Comparison of ENCODE assay signal across 18 mouse cellular contexts in the genomic region with DNA sequence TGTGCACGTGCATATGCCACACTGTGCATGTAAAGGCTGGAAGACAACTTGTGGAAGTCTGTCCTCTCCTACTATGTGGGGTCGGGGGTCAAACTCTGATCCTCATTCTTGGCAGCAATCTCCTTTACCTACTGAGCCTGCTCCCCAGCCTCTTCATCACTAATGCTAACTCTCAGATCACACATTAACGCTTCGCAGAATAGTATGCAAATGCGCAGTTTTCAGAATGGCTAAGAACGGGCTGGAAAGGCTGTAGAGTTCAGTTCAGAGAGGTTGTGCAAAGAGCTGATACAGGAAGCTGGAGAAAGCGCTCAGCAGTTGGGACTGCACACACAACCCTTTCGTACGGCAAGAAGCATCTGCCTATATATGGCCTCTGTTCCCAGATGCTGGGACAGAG. TPM values are rescaled to one million over a fixed set of nuclear protein-coding genes. Genes with fewer than 3 reads are reported as not detected.
DNase-seq lines count a peak whose midpoint lies in the region; TF ChIP-seq lines count a peak whose summit lies in the region.
"Had no signal": no experiment of that assay in that cellular context is flagged by ENCODE, and none has a peak within 500 bp of the region (broad histone marks: within the 10 kb centered on the region; RNA-seq: fewer than 3 reads in every experiment).

No protein-coding gene starts in this region.

- no peaks in the 10 kb centered on the region for H3K27me3 ChIP-seq in ES-Bruce4 (ENCODE audit: control insufficient read depth, insufficient read depth, low read length, poor library complexity, severe bottlenecking)
- H3K27me3 ChIP-seq: heart, embryonic 12.5 days; limb, embryonic 13.5 days; midbrain, embryonic 13.5 days had no signal

- H3K36me3 ChIP-seq in ES-Bruce4 (ENCODE audit: control insufficient read depth, insufficient read depth, low read length, poor library complexity, severe bottlenecking): no peaks in the 10 kb centered on the region
- H3K36me3 ChIP-seq: heart, embryonic 12.5 days; limb, embryonic 13.5 days; midbrain, embryonic 13.5 days had no signal

- no peak for DNase-seq in gastrocnemius, adult 2 months
- DNase-seq in gastrocnemius, postnatal 4 days (ENCODE audit: low spot score in 2 of 2): no peak
- DNase-seq in kidney, adult 8-10 months: peak; percentile 40 to 70
- DNase-seq in kidney, postnatal 14 days: no peak
- peak; percentile 21 for DNase-seq in naive thymus-derived CD4-positive, alpha-beta T cell, adult 2 months (ENCODE audit: low read depth)
- DNase-seq in lung, postnatal 4 days: no peak
- DNase-seq in left cerebral cortex, adult 11 months (ENCODE audit: low spot score): no peak
- DNase-seq: adrenal gland, adult 8-10 months; cerebellum, adult 9-11 months; gastrocnemius, postnatal 25 days had no signal

- no peak overlapping the region for H3K4me3 ChIP-seq in gastrocnemius, adult 2 months
- H3K4me3 ChIP-seq in ES-Bruce4 (ENCODE audit: low read depth, low read length): no peak overlapping the region
- H3K4me3 ChIP-seq: erythroblast, embryonic 14.5 days; heart, embryonic 12.5 days; limb, embryonic 13.5 days; midbrain, embryonic 13.5 days had no signal

- no peak for TF ChIP-seq POLR2A in ES-Bruce4 (IDR thresholded peaks at IDR 0.05; ENCODE audit: insufficient read depth, low read length)

- H3K4me1 ChIP-seq in ES-Bruce4 (ENCODE audit: control insufficient read depth, insufficient read depth, low read length): peaks cover 3% of the 10 kb centered on the region

- TF ChIP-seq CTCF in gastrocnemius, adult 2 months (IDR thresholded peaks at IDR 0.05): no peak
- no peak for TF ChIP-seq CTCF in ES-Bruce4 (IDR thresholded peaks at IDR 0.05; ENCODE audit: low read depth, low read length)

- 0 out of 2 replicates have a peak overlapping the region, but pooled peaks have one; percentile 31 for H3K27ac ChIP-seq in gastrocnemius, adult 2 months
- H3K27ac ChIP-seq in ES-Bruce4 (ENCODE audit: insufficient read depth, low read length): peak overlapping the region; percentile 97
- H3K27ac ChIP-seq: hindbrain, embryonic 14.5 days; limb, embryonic 13.5 days; liver, embryonic 14.5 days; midbrain, embryonic 13.5 days; stomach, postnatal 0 days had no signal

- peak overlapping the region; percentile 68 for H3K9ac ChIP-seq in ES-Bruce4 (ENCODE audit: low read depth, poor library complexity, severe bottlenecking)
- H3K9ac ChIP-seq: heart, embryonic 12.5 days; hindbrain, embryonic 14.5 days; limb, embryonic 13.5 days; liver, embryonic 14.5 days; midbrain, embryonic 13.5 days had no signal

- TF ChIP-seq EP300 in ES-Bruce4 (IDR thresholded peaks at IDR 0.05; ENCODE audit: insufficient read depth, low read depth, low read length): no peak

- intact Hi-C loops in gastrocnemius, adult 2 months (cut with DNase I): loop anchor here (5.0 kb wide), 1 partner anchor 236 kb away; no protein-coding TSS in a partner anchor

- no peaks in the 10 kb centered on the region for H3K9me3 ChIP-seq in ES-Bruce4 (replicated peaks; ENCODE audit: control insufficient read depth, insufficient read depth, low read length, poor library complexity, severe bottlenecking)
- H3K9me3 ChIP-seq: heart, embryonic 12.5 days; limb, embryonic 13.5 days; midbrain, embryonic 13.5 days had no signal

RNA-seq across cellular contexts. Expression of gene Stoml1, which starts 19.9 kb away (rescaled TPM):
- 1 to 10 TPM; 6.8 to 7.3 TPM for total RNA-seq in gastrocnemius, adult 2 months (2021)
- total RNA-seq in gastrocnemius, postnatal 4 days (2021): 10 to 100 TPM; 16.1 to 16.6 TPM
- polyA plus RNA-seq in ES-Bruce4 (2011; ENCODE audit: insufficient read depth, insufficient read length, low read depth, missing spikeins): 24.6 and 26.5 TPM in 2 replicates
- polyA plus RNA-seq: erythroblast, embryonic 14.5 days had no signal

RNA-seq across cellular contexts. Expression of gene Pml, which starts 23.3 kb away (rescaled TPM):
- 1 to 10 TPM; 4.1 to 4.5 TPM for total RNA-seq in gastrocnemius, adult 2 months (2021)
- total RNA-seq in gastrocnemius, postnatal 4 days (2021): 10 to 100 TPM; 16.8 to 19.5 TPM
- 198 and 200 TPM in 2 replicates for polyA plus RNA-seq in ES-Bruce4 (2011; ENCODE audit: insufficient read depth, insufficient read length, low read depth, missing spikeins)

RNA-seq across cellular contexts. Expression of gene Loxl1, which starts 40.1 kb away (rescaled TPM):
- 10 to 100 TPM; 10.6 to 17.9 TPM for total RNA-seq in gastrocnemius, adult 2 months (2021)
- total RNA-seq in gastrocnemius, postnatal 4 days (2021): 10 to 100 TPM; 95.5 to 95.9 TPM
- 3.4 and 3.6 TPM in 2 replicates for polyA plus RNA-seq in ES-Bruce4 (2011; ENCODE audit: insufficient read depth, insufficient read length, low read depth, missing spikeins)

Comparison
In these comparisons a context has a peak if more than half of its experiments do, and no peak if none do; other contexts are left out.
1. DNase-seq: peak in kidney, adult 8-10 months (2 of 2) and naive thymus-derived CD4-positive, alpha-beta T cell, adult 2 months (single experiment); none in gastrocnemius, adult 2 months (single experiment), gastrocnemius, postnatal 4 days (0 of 2), kidney, postnatal 14 days (single experiment), lung, postnatal 4 days (0 of 2) and left cerebral cortex, adult 11 months (single experiment).
2. RNA of gene Loxl1, which starts 40.1 kb away (total RNA-seq): 95.5 to 95.9 TPM in gastrocnemius, postnatal 4 days; 10.6 to 17.9 TPM in gastrocnemius, adult 2 months; every median in the first group is over 4 times any median in the second.